ENCODE assay signal across 19 mouse cellular contexts in the genomic region with DNA sequence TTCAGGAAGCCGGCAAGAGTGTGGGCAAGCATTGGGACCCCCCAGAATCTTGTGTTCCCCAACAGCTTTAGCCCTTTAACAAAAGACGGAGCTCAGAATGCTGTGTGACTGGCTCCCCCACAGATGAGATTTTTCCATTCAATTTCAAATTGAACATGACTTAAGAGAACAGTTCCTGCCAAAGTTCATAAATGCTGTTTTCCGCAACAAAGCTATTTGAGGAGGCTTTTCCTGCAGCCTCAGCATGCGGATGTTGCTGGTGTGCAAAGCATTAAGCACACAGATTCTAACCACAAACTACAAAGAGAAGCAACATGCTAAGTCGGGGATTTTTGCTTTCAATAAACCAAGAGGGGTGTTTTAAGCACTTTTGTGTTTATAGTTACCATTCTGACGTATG.
DNase-seq lines count a peak whose midpoint lies in the region; ATAC-seq and TF ChIP-seq lines count a peak whose summit lies in the region.
"Had no signal": no experiment of that assay in that cellular context is flagged by ENCODE, and none has a peak within 500 bp of the region (broad histone marks: within the 10 kb centered on the region; RNA-seq: fewer than 3 reads in every experiment).

No protein-coding gene starts in this region.

- no peak overlapping the region for H3K4me3 ChIP-seq in kidney, embryonic 15.5 days (replicated peaks)
- no peak overlapping the region for H3K4me3 ChIP-seq in stomach, embryonic 14.5 days (ENCODE audit: low read depth, low read length)
- no peak overlapping the region for H3K4me3 ChIP-seq in stomach, postnatal 0 days (ENCODE audit: low read depth, low read length)
- no peak overlapping the region for H3K4me3 ChIP-seq in liver, embryonic 11.5 days (ENCODE audit: low read depth, low read length)
- H3K4me3 ChIP-seq: erythroblast, embryonic 14.5 days; forebrain, embryonic 12.5 days; hindbrain, embryonic 10.5 days; liver, embryonic 13.5 days; lung, embryonic 15.5 days; neural tube, embryonic 15.5 days had no signal

- no peak overlapping the region for H3K27ac ChIP-seq in kidney, embryonic 15.5 days
- H3K27ac ChIP-seq in stomach, embryonic 14.5 days (ENCODE audit: low read length) = 0 out of 2 replicates have a peak overlapping the region, but pooled peaks have one; percentile 4
- H3K27ac ChIP-seq in stomach, postnatal 0 days (replicated peaks) = no peak overlapping the region
- H3K27ac ChIP-seq in liver, embryonic 11.5 days (ENCODE audit: low read depth, low read length) = no peak overlapping the region
- H3K27ac ChIP-seq: forebrain, embryonic 12.5 days; hindbrain, embryonic 10.5 days; liver, embryonic 13.5 days; lung, embryonic 15.5 days; neural tube, embryonic 15.5 days had no signal

- H3K4me1 ChIP-seq in kidney, embryonic 15.5 days = no peaks in the 10 kb centered on the region
- H3K4me1 ChIP-seq in stomach, embryonic 14.5 days (ENCODE audit: control insufficient read depth, insufficient read depth, low read length) = no peaks in the 10 kb centered on the region
- no peaks in the 10 kb centered on the region for H3K4me1 ChIP-seq in stomach, postnatal 0 days (replicated peaks; ENCODE audit: control insufficient read depth, insufficient read depth)
- no peaks in the 10 kb centered on the region for H3K4me1 ChIP-seq in liver, embryonic 11.5 days (replicated peaks; ENCODE audit: control insufficient read depth, insufficient read depth, low read length)
- H3K4me1 ChIP-seq: forebrain, embryonic 12.5 days; liver, embryonic 13.5 days; lung, embryonic 15.5 days; neural tube, embryonic 15.5 days had no signal

- H3K27me3 ChIP-seq in kidney, embryonic 15.5 days = no peaks in the 10 kb centered on the region
- H3K27me3 ChIP-seq in stomach, embryonic 14.5 days (ENCODE audit: control insufficient read depth, insufficient read depth, low read length) = no peaks in the 10 kb centered on the region
- H3K27me3 ChIP-seq in stomach, postnatal 0 days (ENCODE audit: control insufficient read depth, insufficient read depth, low read length) = no peaks in the 10 kb centered on the region
- H3K27me3 ChIP-seq in liver, embryonic 11.5 days (replicated peaks; ENCODE audit: control insufficient read depth, insufficient read depth, low read length) = no peaks in the 10 kb centered on the region
- H3K27me3 ChIP-seq: forebrain, embryonic 12.5 days; liver, embryonic 13.5 days; lung, embryonic 15.5 days; neural tube, embryonic 15.5 days had no signal

- DNase-seq in heart, postnatal 10 days = peak; percentile 5 to 10
- no peak for DNase-seq in heart, adult 11 months
- peak; percentile 23 for DNase-seq in kidney, postnatal 14 days
- no peak for DNase-seq in stomach, postnatal 0 days (ENCODE audit: low spot score)
- DNase-seq in liver, embryonic 11.5 days (ENCODE audit: low spot score) = no peak
- DNase-seq: adrenal gland, postnatal 36 days; cerebellum, adult 11 months; cerebellum, adult 9-11 months; liver, embryonic 13.5 days; lung, postnatal 4 days had no signal

- no peak for TF ChIP-seq EP300 in stomach, postnatal 0 days (optimal IDR thresholded peaks at IDR 0.05)

- H3K9ac ChIP-seq in kidney, embryonic 15.5 days = no peak overlapping the region
- no peak overlapping the region for H3K9ac ChIP-seq in stomach, embryonic 14.5 days (replicated peaks; ENCODE audit: low read depth, low read length)
- H3K9ac ChIP-seq in stomach, postnatal 0 days (ENCODE audit: low read length) = no peak overlapping the region
- no peak overlapping the region for H3K9ac ChIP-seq in liver, embryonic 11.5 days (ENCODE audit: low read depth, low read length)
- H3K9ac ChIP-seq: forebrain, embryonic 12.5 days; liver, embryonic 13.5 days; lung, embryonic 15.5 days; neural tube, embryonic 15.5 days had no signal

- no peak for ATAC-seq in kidney, embryonic 15.5 days (replicated peaks; ENCODE audit: low FRiP score)
- no peak for ATAC-seq in stomach, embryonic 14.5 days (ENCODE audit: insufficient number of reproducible peaks, insufficient read depth, low FRiP score, low read depth)
- no peak for ATAC-seq in stomach, postnatal 0 days (ENCODE audit: low FRiP score, low TSS enrichment)
- ATAC-seq in liver, embryonic 11.5 days (replicated peaks; ENCODE audit: low FRiP score) = no peak
- ATAC-seq: intestine, postnatal 0 days had no signal

- H3K36me3 ChIP-seq in kidney, embryonic 15.5 days = no peaks in the 10 kb centered on the region
- H3K36me3 ChIP-seq in stomach, embryonic 14.5 days (ENCODE audit: control insufficient read depth, insufficient read depth, low read length) = no peaks in the 10 kb centered on the region
- no peaks in the 10 kb centered on the region for H3K36me3 ChIP-seq in stomach, postnatal 0 days (ENCODE audit: control insufficient read depth, insufficient read depth, low read length)
- no peaks in the 10 kb centered on the region for H3K36me3 ChIP-seq in liver, embryonic 11.5 days (ENCODE audit: control insufficient read depth, insufficient read depth, low read length)
- H3K36me3 ChIP-seq: hindbrain, embryonic 10.5 days; liver, embryonic 13.5 days; lung, embryonic 15.5 days had no signal

- intact Hi-C loops in heart, postnatal 10 days (cut with DNase I) = no loop called here

- 65% methylated on average over 6 of the region's 6 CpGs for WGBS in kidney, embryonic 15.5 days
- WGBS in stomach, embryonic 14.5 days = 50% methylated on average over 6 of the region's 6 CpGs
- 47% methylated on average over 6 of the region's 6 CpGs for WGBS in stomach, postnatal 0 days
- WGBS in liver, embryonic 11.5 days = 70% methylated on average over 6 of the region's 6 CpGs

- TF ChIP-seq CTCF in stomach, postnatal 0 days (IDR thresholded peaks at IDR 0.05; ENCODE audit: low read depth) = no peak

- H3K4me2 ChIP-seq in kidney, embryonic 15.5 days = no peak overlapping the region
- no peak overlapping the region for H3K4me2 ChIP-seq in stomach, embryonic 14.5 days (replicated peaks; ENCODE audit: low read depth, low read length)
- H3K4me2 ChIP-seq in stomach, postnatal 0 days (replicated peaks; ENCODE audit: low read depth) = no peak overlapping the region
- no peak overlapping the region for H3K4me2 ChIP-seq in liver, embryonic 11.5 days
- H3K4me2 ChIP-seq: forebrain, embryonic 12.5 days; heart, embryonic 11.5 days; liver, embryonic 13.5 days; lung, embryonic 15.5 days; neural tube, embryonic 15.5 days had no signal

- H3K9me3 ChIP-seq in kidney, embryonic 15.5 days (replicated peaks) = no peaks in the 10 kb centered on the region
- H3K9me3 ChIP-seq in stomach, embryonic 14.5 days (ENCODE audit: control insufficient read depth, low read depth, low read length) = no peaks in the 10 kb centered on the region
- no peaks in the 10 kb centered on the region for H3K9me3 ChIP-seq in stomach, postnatal 0 days (ENCODE audit: control insufficient read depth, low read length)
- H3K9me3 ChIP-seq in liver, embryonic 11.5 days (ENCODE audit: control insufficient read depth, low read length) = no peaks in the 10 kb centered on the region
- H3K9me3 ChIP-seq: forebrain, embryonic 12.5 days; hindbrain, embryonic 10.5 days; liver, embryonic 13.5 days; lung, embryonic 15.5 days; neural tube, embryonic 15.5 days had no signal

Comparison
In these comparisons a context has a peak if more than half of its experiments do, and no peak if none do; other contexts are left out.
1. DNase-seq: peak in heart, postnatal 10 days (2 of 2) and kidney, postnatal 14 days (single experiment); none in heart, adult 11 months (single experiment), stomach, postnatal 0 days (single experiment) and liver, embryonic 11.5 days (single experiment).